Mouse (Mus musculus): Measurements from ENCODE around the gene Gm853. TPM values are rescaled to one million over a fixed set of nuclear protein-coding genes. Genes with fewer than 3 reads are reported as not detected.
A peak's percentile ranks its signal among the peaks of the same experiment; 100 is the strongest.

Gene Gm853
- polyA plus RNA-seq, 1 experiment from 2014 or later: not detected

GRCm38 (mm10) chr4:130183023-130183422, 39.2 kb downstream of the Gm853 start:
- WGBS (ENCODE audit: insufficient replicate concordance): 76% methylated on average over 13 of the region's 13 CpGs
- no peaks in the 10 kb centered on the region for H3K9me3 ChIP-seq (replicated peaks; ENCODE audit: control insufficient read depth, low read length)
- H3K27ac ChIP-seq (ENCODE audit: low read length): no peak overlapping the region
- no peak for ATAC-seq (ENCODE audit: low read depth)
- H3K27me3 ChIP-seq (ENCODE audit: control insufficient read depth, insufficient read depth, low read depth, low read length): no peaks in the 10 kb centered on the region
- H3K4me1 ChIP-seq (ENCODE audit: control insufficient read depth, low read depth, low read length): no peaks in the 10 kb centered on the region
- H3K36me3 ChIP-seq (ENCODE audit: control insufficient read depth, insufficient read depth): no peaks in the 10 kb centered on the region
- H3K9ac ChIP-seq (ENCODE audit: low read depth, low read length): no peak overlapping the region
- no peak overlapping the region for H3K4me3 ChIP-seq (ENCODE audit: low read depth, low read length)
- no peak overlapping the region for H3K4me2 ChIP-seq (ENCODE audit: low read depth, low read length)

- no peaks in the 10 kb centered on the region for H3K27me3 ChIP-seq (ENCODE audit: control insufficient read depth, insufficient read depth, low read depth, low read length)
- no peak for ATAC-seq (ENCODE audit: low read depth)
- no peak overlapping the region for H3K4me3 ChIP-seq (ENCODE audit: low read depth, low read length)
- no peak overlapping the region for H3K27ac ChIP-seq (ENCODE audit: low read length)
- no peak overlapping the region for H3K9ac ChIP-seq (ENCODE audit: low read depth, low read length)
- H3K4me1 ChIP-seq (ENCODE audit: control insufficient read depth, low read depth, low read length): no peaks in the 10 kb centered on the region
- no peaks in the 10 kb centered on the region for H3K9me3 ChIP-seq (replicated peaks; ENCODE audit: control insufficient read depth, low read length)
- no peaks in the 10 kb centered on the region for H3K36me3 ChIP-seq (ENCODE audit: control insufficient read depth, insufficient read depth)
- 36% methylated on average over 4 of the region's 4 CpGs for WGBS (ENCODE audit: insufficient replicate concordance)
- H3K4me2 ChIP-seq (ENCODE audit: low read depth, low read length): no peak overlapping the region
Measured at GRCm38 (mm10) chr4:130181886-130182285, 40.3 kb downstream of the Gm853 start.

- 52% methylated on average over 7 of the region's 7 CpGs for WGBS (ENCODE audit: insufficient replicate concordance)
Measured at GRCm38 (mm10) chr4:130180909-130181602, 41.1 kb downstream of the Gm853 start.

GRCm38 (mm10) chr4:130179876-130180275, 42.3 kb downstream of the Gm853 start:
- ATAC-seq (ENCODE audit: low read depth): no peak
- Histone ChIP-seq H3K4me1 (ENCODE audit: control insufficient read depth, low read depth, low read length) (peaks cover 6% of the 10 kb centered on the region), H3K4me3 (ENCODE audit: low read depth, low read length) (no peak overlapping the region), H3K9me3 (replicated peaks; ENCODE audit: control insufficient read depth, low read length) (no peaks in the 10 kb centered on the region), H3K27me3 (ENCODE audit: control insufficient read depth, insufficient read depth, low read depth, low read length) (peaks cover 7% of the 10 kb centered on the region), H3K36me3 (ENCODE audit: control insufficient read depth, insufficient read depth) (no peaks in the 10 kb centered on the region), H3K4me2 (ENCODE audit: low read depth, low read length) (no peak overlapping the region), H3K9ac (ENCODE audit: low read depth, low read length) (no peak overlapping the region), H3K27ac (ENCODE audit: low read length) (no peak overlapping the region)
- WGBS (ENCODE audit: insufficient replicate concordance): 53% methylated on average over 3 of the region's 3 CpGs

More at GRCm38 (mm10) chr4:130180909-130181602, 41.1 kb downstream of the Gm853 start:
- no peak overlapping the region for H3K4me3 ChIP-seq (ENCODE audit: low read depth, low read length)
- no peak for ATAC-seq (ENCODE audit: low read depth)
- no peaks in the 10 kb centered on the region for H3K27me3 ChIP-seq (ENCODE audit: control insufficient read depth, insufficient read depth, low read depth, low read length)
- H3K36me3 ChIP-seq (ENCODE audit: control insufficient read depth, insufficient read depth): no peaks in the 10 kb centered on the region
- H3K9me3 ChIP-seq (replicated peaks; ENCODE audit: control insufficient read depth, low read length): no peaks in the 10 kb centered on the region
- no peaks in the 10 kb centered on the region for H3K4me1 ChIP-seq (ENCODE audit: control insufficient read depth, low read depth, low read length)
- no peak overlapping the region for H3K9ac ChIP-seq (ENCODE audit: low read depth, low read length)
- H3K4me2 ChIP-seq (ENCODE audit: low read depth, low read length): no peak overlapping the region
- H3K27ac ChIP-seq (ENCODE audit: low read length): no peak overlapping the region

- ATAC-seq (ENCODE audit: low read depth): no peak
- 57% methylated on average over 7 of the region's 7 CpGs for WGBS (ENCODE audit: insufficient replicate concordance)
- H3K9me3 ChIP-seq (replicated peaks; ENCODE audit: control insufficient read depth, low read length): no peaks in the 10 kb centered on the region
- peaks cover 7% of the 10 kb centered on the region for H3K27me3 ChIP-seq (ENCODE audit: control insufficient read depth, insufficient read depth, low read depth, low read length)
- H3K36me3 ChIP-seq (ENCODE audit: control insufficient read depth, insufficient read depth): no peaks in the 10 kb centered on the region
- no peak overlapping the region for H3K27ac ChIP-seq (ENCODE audit: low read length)
- H3K4me1 ChIP-seq (ENCODE audit: control insufficient read depth, low read depth, low read length): peaks cover 23% of the 10 kb centered on the region
- no peak overlapping the region for H3K9ac ChIP-seq (ENCODE audit: low read depth, low read length)
- no peak overlapping the region for H3K4me3 ChIP-seq (ENCODE audit: low read depth, low read length)
- no peak overlapping the region for H3K4me2 ChIP-seq (ENCODE audit: low read depth, low read length)
Measured at GRCm38 (mm10) chr4:130177536-130177935, 44.7 kb downstream of the Gm853 start.

- ATAC-seq (ENCODE audit: low read depth): no peak
- Histone ChIP-seq H3K36me3 (ENCODE audit: control insufficient read depth, insufficient read depth) (no peaks in the 10 kb centered on the region), H3K9me3 (replicated peaks; ENCODE audit: control insufficient read depth, low read length) (no peaks in the 10 kb centered on the region), H3K27ac (ENCODE audit: low read length) (no peak overlapping the region), H3K4me3 (ENCODE audit: low read depth, low read length) (no peak overlapping the region), H3K9ac (ENCODE audit: low read depth, low read length) (no peak overlapping the region), H3K4me1 (ENCODE audit: control insufficient read depth, low read depth, low read length) (peaks cover 28% of the 10 kb centered on the region), H3K4me2 (ENCODE audit: low read depth, low read length) (no peak overlapping the region), H3K27me3 (ENCODE audit: control insufficient read depth, insufficient read depth, low read depth, low read length) (peaks cover 7% of the 10 kb centered on the region)
- WGBS (ENCODE audit: insufficient replicate concordance): 42% methylated on average over 4 of the region's 4 CpGs
Measured at GRCm38 (mm10) chr4:130177087-130177486, 45.1 kb downstream of the Gm853 start.

- no peak for ATAC-seq (ENCODE audit: low read depth)
- Histone ChIP-seq H3K9ac (ENCODE audit: low read depth, low read length) (no peak overlapping the region), H3K27me3 (ENCODE audit: control insufficient read depth, insufficient read depth, low read depth, low read length) (peaks cover 7% of the 10 kb centered on the region), H3K36me3 (ENCODE audit: control insufficient read depth, insufficient read depth) (no peaks in the 10 kb centered on the region), H3K27ac (ENCODE audit: low read length) (no peak overlapping the region), H3K4me1 (ENCODE audit: control insufficient read depth, low read depth, low read length) (peaks cover 29% of the 10 kb centered on the region), H3K4me3 (ENCODE audit: low read depth, low read length) (no peak overlapping the region), H3K4me2 (ENCODE audit: low read depth, low read length) (no peak overlapping the region), H3K9me3 (replicated peaks; ENCODE audit: control insufficient read depth, low read length) (no peaks in the 10 kb centered on the region)
- 68% methylated on average over 5 of the region's 5 CpGs for WGBS (ENCODE audit: insufficient replicate concordance)
Measured at GRCm38 (mm10) chr4:130176156-130176720, 46.0 kb downstream of the Gm853 start.

GRCm38 (mm10) chr4:130175072-130175711, 47.0 kb downstream of the Gm853 start, which contains the start of gene Tinagl1:
TSS of gene Tinagl1 (minus strand) at chr4:130175122.
- H3K4me1 ChIP-seq (ENCODE audit: control insufficient read depth, low read depth, low read length): peaks cover 29% of the 10 kb centered on the region
- no peak for ATAC-seq (ENCODE audit: low read depth)
- peaks cover 7% of the 10 kb centered on the region for H3K27me3 ChIP-seq (ENCODE audit: control insufficient read depth, insufficient read depth, low read depth, low read length)

More at GRCm38 (mm10) chr4:130175072-130175711, 47.0 kb downstream of the Gm853 start, which contains the start of gene Tinagl1:
- Histone ChIP-seq H3K9me3 (replicated peaks; ENCODE audit: control insufficient read depth, low read length) (no peaks in the 10 kb centered on the region), H3K9ac (ENCODE audit: low read depth, low read length) (peak within 1 kb of the TSS; percentile 66), H3K27ac (ENCODE audit: low read length) (peak within 1 kb of the TSS; percentile 75), H3K4me2 (ENCODE audit: low read depth, low read length) (peak within 1 kb of the TSS; percentile 75), H3K36me3 (ENCODE audit: control insufficient read depth, insufficient read depth) (no peaks in the 10 kb centered on the region; the same call in 1 of the 2 replicates), H3K4me3 (ENCODE audit: low read depth, low read length) (peak within 1 kb of the TSS; percentile 63)
- 4% methylated on average over 14 of the region's 14 CpGs for WGBS (ENCODE audit: insufficient replicate concordance)
